In the genomic region with DNA sequence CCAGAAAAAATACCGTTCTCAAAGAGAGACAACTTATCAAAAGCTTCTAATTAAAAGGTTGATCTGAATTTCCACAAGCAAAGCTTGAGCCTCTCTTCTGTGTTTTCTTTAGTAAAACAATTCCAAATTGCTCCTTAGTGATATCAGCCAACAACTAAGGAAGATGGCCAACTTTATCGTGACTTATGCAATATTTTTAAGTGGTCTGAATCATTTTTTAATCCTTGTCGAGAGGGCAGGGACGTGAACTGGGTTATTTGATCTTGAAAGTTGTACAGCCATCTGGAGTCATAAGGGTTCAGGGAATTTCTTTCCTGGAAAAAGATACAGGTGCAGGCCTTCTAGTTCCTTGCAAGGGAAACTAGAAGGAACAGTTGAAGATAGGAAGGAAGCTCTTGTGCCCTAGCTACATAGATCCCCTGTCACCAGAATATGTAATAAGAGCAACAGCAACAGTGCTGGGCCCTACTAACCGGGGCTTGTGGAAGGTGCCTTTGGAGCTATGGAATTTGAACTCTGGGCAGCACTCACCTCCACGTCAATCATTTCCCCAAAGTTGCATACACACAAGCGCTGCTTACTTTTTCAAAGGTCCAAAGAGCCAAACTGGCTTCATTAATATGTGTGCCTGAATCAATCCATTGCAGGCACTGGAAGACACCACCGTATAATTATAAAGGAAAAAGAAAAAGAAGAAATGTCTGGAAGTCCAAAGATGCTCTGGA, we compare ENCODE assay signal across 9 mouse cellular contexts. TPM values are rescaled to one million over a fixed set of nuclear protein-coding genes. Genes with fewer than 3 reads are reported as not detected.
DNase-seq lines count a peak whose midpoint lies in the region; ATAC-seq lines count a peak whose summit lies in the region.
"Had no signal": no experiment of that assay in that cellular context is flagged by ENCODE, and none has a peak within 500 bp of the region (broad histone marks: within the 10 kb centered on the region; RNA-seq: fewer than 3 reads in every experiment).

No protein-coding gene starts in this region.

- no peak overlapping the region for H3K27ac ChIP-seq in hindbrain, embryonic 14.5 days
- H3K27ac ChIP-seq in hindbrain, embryonic 13.5 days, result no peak overlapping the region
- H3K27ac ChIP-seq in intestine, embryonic 15.5 days, result peak overlapping the region; percentile 93
- peak overlapping the region; percentile 95 for H3K27ac ChIP-seq in liver, embryonic 13.5 days

- peak overlapping the region; percentile 79; the same call in 1 of the 2 replicates for H3K9ac ChIP-seq in hindbrain, embryonic 14.5 days
- H3K9ac ChIP-seq in hindbrain, embryonic 13.5 days, result no peak overlapping the region
- no peak overlapping the region for H3K9ac ChIP-seq in intestine, embryonic 15.5 days
- peak overlapping the region; percentile 96 for H3K9ac ChIP-seq in liver, embryonic 13.5 days

- H3K9me3 ChIP-seq in hindbrain, embryonic 14.5 days (ENCODE audit: control insufficient read depth, low read length), result no peaks in the 10 kb centered on the region
- H3K9me3 ChIP-seq in hindbrain, embryonic 13.5 days, result no peaks in the 10 kb centered on the region
- H3K9me3 ChIP-seq in intestine, embryonic 15.5 days, result no peaks in the 10 kb centered on the region
- H3K9me3 ChIP-seq in liver, embryonic 13.5 days (replicated peaks), result no peaks in the 10 kb centered on the region
- H3K9me3 ChIP-seq: G1E had no signal

- ATAC-seq in hindbrain, embryonic 14.5 days (ENCODE audit: low FRiP score), result no peak
- no peak for ATAC-seq in hindbrain, embryonic 13.5 days (ENCODE audit: low FRiP score)
- ATAC-seq in intestine, embryonic 15.5 days, result no peak
- no peak for ATAC-seq in liver, embryonic 13.5 days (ENCODE audit: low read depth)
- ATAC-seq in frontal cortex, adult (ENCODE audit: low TSS enrichment), result no peak

- no peak overlapping the region for H3K4me3 ChIP-seq in hindbrain, embryonic 14.5 days (replicated peaks; ENCODE audit: low read length)
- no peak overlapping the region for H3K4me3 ChIP-seq in hindbrain, embryonic 13.5 days
- no peak overlapping the region for H3K4me3 ChIP-seq in intestine, embryonic 15.5 days (replicated peaks)
- peak overlapping the region; percentile 88; the same call in 1 of the 2 replicates for H3K4me3 ChIP-seq in liver, embryonic 13.5 days (replicated peaks)

- no peaks in the 10 kb centered on the region for H3K27me3 ChIP-seq in hindbrain, embryonic 14.5 days (ENCODE audit: control insufficient read depth, insufficient read depth, low read length)
- H3K27me3 ChIP-seq in hindbrain, embryonic 13.5 days, result no peaks in the 10 kb centered on the region
- no peaks in the 10 kb centered on the region for H3K27me3 ChIP-seq in intestine, embryonic 15.5 days (replicated peaks)
- H3K27me3 ChIP-seq in liver, embryonic 13.5 days, result no peaks in the 10 kb centered on the region

- no peaks in the 10 kb centered on the region; the same call in 1 of the 2 replicates for H3K36me3 ChIP-seq in hindbrain, embryonic 14.5 days (replicated peaks; ENCODE audit: control insufficient read depth, insufficient read depth)
- H3K36me3 ChIP-seq in hindbrain, embryonic 13.5 days, result peaks cover 4% of the 10 kb centered on the region; the same call in 1 of the 2 replicates
- no peaks in the 10 kb centered on the region for H3K36me3 ChIP-seq in intestine, embryonic 15.5 days
- peaks cover 26% of the 10 kb centered on the region for H3K36me3 ChIP-seq in liver, embryonic 13.5 days

- H3K4me1 ChIP-seq in hindbrain, embryonic 14.5 days (replicated peaks; ENCODE audit: control insufficient read depth, insufficient read depth, low read length), result peaks cover 7% of the 10 kb centered on the region; the same call in 1 of the 2 replicates
- peaks cover 15% of the 10 kb centered on the region for H3K4me1 ChIP-seq in hindbrain, embryonic 13.5 days (replicated peaks)
- H3K4me1 ChIP-seq in intestine, embryonic 15.5 days (replicated peaks), result peaks cover 24% of the 10 kb centered on the region; the same call in 1 of the 2 replicates
- H3K4me1 ChIP-seq in liver, embryonic 13.5 days (replicated peaks), result peaks cover 86% of the 10 kb centered on the region

- DNase-seq in hindbrain, embryonic 14.5 days (ENCODE audit: low spot score), result no peak
- peak; percentile 75 for DNase-seq in NIH3T3 (ENCODE audit: low read depth)
- DNase-seq in liver, embryonic 13.5 days, result no peak
- no peak for DNase-seq in cerebellum, postnatal 14 days
- no peak for DNase-seq in c-Kit-positive CD71-positive TER-119-positive erythroid progenitor cells, embryonic 14.5 days (ENCODE audit: low spot score)

- H3K4me2 ChIP-seq in hindbrain, embryonic 14.5 days (replicated peaks), result peak overlapping the region; percentile 77; the same call in 1 of the 2 replicates
- no peak overlapping the region for H3K4me2 ChIP-seq in hindbrain, embryonic 13.5 days
- H3K4me2 ChIP-seq in intestine, embryonic 15.5 days (replicated peaks), result peak overlapping the region; percentile 62
- peak overlapping the region; percentile 81 for H3K4me2 ChIP-seq in liver, embryonic 13.5 days

- WGBS in hindbrain, embryonic 14.5 days, result 79% methylated on average over 8 of the region's 8 CpGs
- 83% methylated on average over 8 of the region's 8 CpGs for WGBS in hindbrain, embryonic 13.5 days
- WGBS in intestine, embryonic 15.5 days, result 65% methylated on average over 8 of the region's 8 CpGs
- WGBS in liver, embryonic 13.5 days (ENCODE audit: insufficient replicate concordance), result 65% methylated on average over 8 of the region's 8 CpGs

RNA-seq across cellular contexts. Expression of a gene that starts 0.9 kb away (rescaled TPM):
- polyA plus RNA-seq in hindbrain, embryonic 14.5 days (2014; fragmentation: Nextera tagmentation; extraction: Ambion mirVana), result 49.1 and 50.9 TPM in 2 replicates
- 53.4 and 55.0 TPM in 2 replicates for polyA plus RNA-seq in hindbrain, embryonic 13.5 days (2015; fragmentation: Nextera tagmentation; extraction: Ambion mirVana)
- 144 and 164 TPM in 2 replicates for polyA plus RNA-seq in intestine, embryonic 15.5 days (2015; fragmentation: Nextera tagmentation; extraction: Ambion mirVana)
- 144 and 148 TPM in 2 replicates for polyA plus RNA-seq in liver, embryonic 13.5 days (2015; fragmentation: Nextera tagmentation; extraction: Ambion mirVana)

RNA-seq across cellular contexts. Expression of a gene that starts 58.9 kb away (rescaled TPM):
- 7.5 and 8.6 TPM in 2 replicates for polyA plus RNA-seq in hindbrain, embryonic 14.5 days (2014; fragmentation: Nextera tagmentation; extraction: Ambion mirVana)
- 7.4 and 9.9 TPM in 2 replicates for polyA plus RNA-seq in hindbrain, embryonic 13.5 days (2015; fragmentation: Nextera tagmentation; extraction: Ambion mirVana)
- 13.0 and 13.7 TPM in 2 replicates for polyA plus RNA-seq in intestine, embryonic 15.5 days (2015; fragmentation: Nextera tagmentation; extraction: Ambion mirVana)
- 14.3 and 18.6 TPM in 2 replicates for polyA plus RNA-seq in liver, embryonic 13.5 days (2015; fragmentation: Nextera tagmentation; extraction: Ambion mirVana)

Comparison
In these comparisons a context has a peak if more than half of its experiments do, and no peak if none do; other contexts are left out.
1. H3K9ac ChIP-seq: peak in hindbrain, embryonic 14.5 days (single experiment) and liver, embryonic 13.5 days (single experiment); none in hindbrain, embryonic 13.5 days (single experiment) and intestine, embryonic 15.5 days (single experiment).
2. H3K27ac ChIP-seq: peak in intestine, embryonic 15.5 days (single experiment) and liver, embryonic 13.5 days (single experiment); none in hindbrain, embryonic 14.5 days (single experiment) and hindbrain, embryonic 13.5 days (single experiment).